Mouse (Mus musculus) forebrain, embryonic 11.5 days (tissue): Measurements from ENCODE around the gene Catspere2. TPM values are rescaled to one million over a fixed set of nuclear protein-coding genes. Genes with fewer than 3 reads are reported as not detected.
A peak's percentile ranks its signal among the peaks of the same experiment; 100 is the strongest.
"Not testable (repeated sequence)": the region's sequence is repeated elsewhere in the genome, so short reads cannot be mapped to it uniquely, and the experiment has no call there.

Experiments
- ATAC-seq: fragments of 200-750 bp; cut with Nextera tagmentation; replicated peaks from 2 replicates; pipeline ENCODE4 v1.8.0; 2017; ENCODE audit warnings: moderate TSS enrichment; ENCODE audit not compliant: low FRiP score
- DNase-seq: peaks from one replicate; pipeline ENCODE4 v3.0.0-alpha.2; 2017; ENCODE audit warnings: low spot score
- H3K27ac ChIP-seq: fragments of 300-500 bp; sonication (generic); 2 replicates; pipeline ENCODE4 v1.5.1; 2014; ENCODE audit warnings: low read depth, low read length
- H3K27me3 ChIP-seq: fragments of 300-500 bp; sonication (generic); 2 replicates; pipeline ENCODE4 v1.6.1; 2014; ENCODE audit warnings: mild to moderate bottlenecking, low read length, mixed read lengths; ENCODE audit not compliant: control insufficient read depth, insufficient read depth
- H3K36me3 ChIP-seq: fragments of 300-500 bp; sonication (generic); 2 replicates; pipeline ENCODE4 v1.6.1; 2014; ENCODE audit warnings: mild to moderate bottlenecking, low read length, moderate library complexity, mixed read lengths; ENCODE audit not compliant: control insufficient read depth, insufficient read depth
- H3K4me1 ChIP-seq: fragments of 300-500 bp; sonication (generic); replicated peaks from 2 replicates; pipeline ENCODE4 v1.6.1; 2014; ENCODE audit warnings: low read length, mixed read lengths; ENCODE audit not compliant: control insufficient read depth, insufficient read depth
- H3K4me2 ChIP-seq: fragments of 300-500 bp; sonication (generic); 2 replicates; pipeline ENCODE4 v1.6.1; 2014; ENCODE audit warnings: low read depth, mild to moderate bottlenecking, low read length, moderate library complexity, mixed read lengths; ENCODE audit not compliant: severe bottlenecking
- H3K4me3 ChIP-seq: fragments of 300-500 bp; sonication (generic); 2 replicates; pipeline ENCODE4 v1.5.1; 2014; ENCODE audit warnings: low read depth, low read length
- H3K9ac ChIP-seq: fragments of 300-500 bp; sonication (generic); 2 replicates; pipeline ENCODE4 v1.6.1; 2014; ENCODE audit warnings: low read length
- H3K9me3 ChIP-seq: fragments of 300-500 bp; sonication (generic); 2 replicates; pipeline ENCODE4 v1.6.1; 2016; ENCODE audit warnings: low read length, mixed read lengths; ENCODE audit not compliant: control insufficient read depth
- WGBS: fragments of 180-500 bp; shearing (Covaris S2); extraction: QIAGEN DNeasy Blood & Tissue Kit; methylation state at CpG from one replicate; pipeline ENCODE4 v1.1.7; 2014; 5-methylcytosine and 5-hydroxymethylcytosine counted together
- polyA plus RNA-seq: library from polyadenylated mRNA; unstranded; fragments of >200 nt; fragmentation: Nextera tagmentation; extraction: Ambion mirVana; gene quantifications from 2 replicates; pipeline ENCODE4 v1.2.1, GENCODE M21; 2014

The Catspere2 gene
- not detected in 2 replicates for polyA plus RNA-seq

- peak within 1 kb of the TSS; percentile 51 for H3K4me2 ChIP-seq
- not testable (repeated sequence) for H3K36me3 ChIP-seq, H3K4me1 ChIP-seq, H3K27ac ChIP-seq, H3K9me3 ChIP-seq, H3K27me3 ChIP-seq
- DNase-seq (peak; percentile 91), ATAC-seq (peak; percentile 99)
- peak within 1 kb of the TSS; percentile 52 for H3K4me3 ChIP-seq
- H3K9ac ChIP-seq = peak within 1 kb of the TSS; percentile 51
- WGBS = under 1% methylated on average over 21 of the region's 21 CpGs
Measured at GRCm38 (mm10) chr1:177983024-177983450, at the start of gene Catspere2. Catspere2 (plus strand) TSS chr1:177983423.

GRCm38 (mm10) chr1:177940422-177940977 lies 42.7 kb upstream of the Catspere2 start:
- not testable (repeated sequence) for H3K9ac ChIP-seq, H3K4me3 ChIP-seq, H3K4me1 ChIP-seq, H3K27me3 ChIP-seq, H3K36me3 ChIP-seq, H3K27ac ChIP-seq, H3K4me2 ChIP-seq, DNase-seq, H3K9me3 ChIP-seq
- peak; percentile 63; the same call in 1 of the 2 replicates for ATAC-seq
- WGBS = 4% methylated on average over 3 of the region's 4 CpGs

GRCm38 (mm10) chr1:177981276-177981675 lies 1.9 kb upstream of the Catspere2 start:
- Histone ChIP-seq H3K4me1 (no peaks in the 10 kb centered on the region), H3K36me3 (no peaks in the 10 kb centered on the region), H3K27ac (no peak overlapping the region), H3K9ac (no peak overlapping the region), H3K9me3 (no peaks in the 10 kb centered on the region), H3K27me3 (no peaks in the 10 kb centered on the region), H3K4me3 (no peak overlapping the region), H3K4me2 (no peak overlapping the region)
- DNase-seq = no peak
- 94% methylated on average over 1 of the region's 1 CpGs for WGBS
- ATAC-seq = no peak

- WGBS = 2% methylated on average over 17 of the region's 41 CpGs
- H3K4me1 ChIP-seq, H3K27me3 ChIP-seq, H3K27ac ChIP-seq, DNase-seq, H3K9me3 ChIP-seq, H3K36me3 ChIP-seq, ATAC-seq: not testable (repeated sequence)
- H3K9ac ChIP-seq = peak overlapping the region; percentile 51
- H3K4me3 ChIP-seq = peak overlapping the region; percentile 52
- H3K4me2 ChIP-seq = peak overlapping the region; percentile 51
Measured at GRCm38 (mm10) chr1:177983582-177983981, 359 bp downstream of the Catspere2 start.

GRCm38 (mm10) chr1:177984206-177984605 lies 983 bp downstream of the Catspere2 start:
- Histone ChIP-seq H3K4me3 (no peak overlapping the region), H3K4me2 (0 out of 2 replicates have a peak overlapping the region, but pooled peaks have one; percentile 27), H3K9me3 (no peaks in the 10 kb centered on the region), H3K27ac (no peak overlapping the region), H3K36me3 (no peaks in the 10 kb centered on the region), H3K9ac (no peak overlapping the region), H3K27me3 (no peaks in the 10 kb centered on the region), H3K4me1 (no peaks in the 10 kb centered on the region)
- DNase-seq = no peak
- no peak for ATAC-seq
- WGBS = 64% methylated on average over 9 of the region's 9 CpGs

GRCm38 (mm10) chr1:177987476-177987875 lies 4.3 kb downstream of the Catspere2 start:
- H3K9me3 ChIP-seq, ATAC-seq, H3K27ac ChIP-seq, H3K4me1 ChIP-seq, DNase-seq, H3K27me3 ChIP-seq, H3K9ac ChIP-seq, H3K4me3 ChIP-seq, H3K36me3 ChIP-seq, H3K4me2 ChIP-seq: not testable (repeated sequence)
- 69% methylated on average over 1 of the region's 1 CpGs for WGBS

GRCm38 (mm10) chr1:178072798-178073197 lies 89.6 kb downstream of the Catspere2 start:
- DNase-seq = peak; percentile 47
- not testable (repeated sequence) for H3K4me2 ChIP-seq, H3K27ac ChIP-seq, H3K27me3 ChIP-seq, H3K4me3 ChIP-seq, H3K36me3 ChIP-seq, H3K9ac ChIP-seq, H3K9me3 ChIP-seq, ATAC-seq, H3K4me1 ChIP-seq
- 62% methylated on average over 4 of the region's 4 CpGs for WGBS

- ATAC-seq, H3K4me1 ChIP-seq: not testable (repeated sequence)
Measured at GRCm38 (mm10) chr1:178097865-178098264, 114.6 kb downstream of the Catspere2 start.

GRCm38 (mm10) chr1:178108514-178108913 lies 125.3 kb downstream of the Catspere2 start:
- not testable (repeated sequence) for H3K36me3 ChIP-seq, H3K4me3 ChIP-seq, H3K27me3 ChIP-seq, H3K4me2 ChIP-seq, H3K27ac ChIP-seq, ATAC-seq, H3K4me1 ChIP-seq, H3K9ac ChIP-seq, H3K9me3 ChIP-seq, DNase-seq
- WGBS = 80% methylated on average over 1 of the region's 1 CpGs

More at GRCm38 (mm10) chr1:178097865-178098264, 114.6 kb downstream of the Catspere2 start:
- H3K9ac ChIP-seq, H3K27me3 ChIP-seq, H3K36me3 ChIP-seq, DNase-seq, H3K9me3 ChIP-seq, H3K27ac ChIP-seq, H3K4me3 ChIP-seq, H3K4me2 ChIP-seq: not testable (repeated sequence)
